Mouse (Mus musculus) layer of hippocampus, adult 18-20 months (tissue): ENCODE measurements around the gene Ccl3. TPM values are rescaled to one million over a fixed set of nuclear protein-coding genes. Genes with fewer than 3 reads are reported as not detected.

ENCODE experiments used
- DNase-seq, 2 experiments: peaks; one replicate each; pipeline ENCODE4 v3.0.0; 2022; ENCODE audit warnings: low spot score in 2 of 2
- long read RNA-seq: library from polyadenylated mRNA; stranded (forward); transcript quantifications from one replicate; pipeline ENCODE4 v2.0.0, GENCODE M21; 2021
- total RNA-seq, 2 experiments: library from RNA; stranded (reverse); gene quantifications; 2 replicates each; pipeline ENCODE4 v1.2.3; 2021

Ccl3 gene
- not detected for total RNA-seq
- long read RNA-seq: 0 reads

DNA sequence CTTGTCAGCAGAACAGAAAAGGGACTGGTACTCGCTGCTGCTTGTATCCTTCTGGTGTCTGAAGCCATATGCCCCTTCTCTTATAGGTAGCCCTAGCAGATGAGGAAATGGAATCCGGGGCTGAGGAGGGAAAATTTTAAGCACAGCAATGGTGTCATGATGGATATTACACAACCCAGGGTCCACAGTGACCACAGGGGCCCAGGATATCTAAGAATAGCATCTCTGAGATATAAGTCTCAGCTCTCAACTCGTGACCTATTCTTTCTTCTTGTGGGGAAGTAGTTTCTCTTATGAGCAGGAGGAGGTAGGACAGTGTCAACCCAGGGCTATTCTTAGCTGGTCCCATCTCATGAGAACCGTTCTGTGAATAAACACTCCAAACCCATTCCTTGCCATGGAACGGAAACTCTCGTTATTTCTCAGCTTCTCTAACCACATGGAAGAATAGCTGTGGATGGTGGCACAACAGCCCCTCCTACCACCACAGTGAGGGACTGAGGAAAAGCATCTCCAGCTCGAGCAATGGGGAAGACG, at the start of gene Ccl3:
TSS of gene Ccl3 (minus strand) at position 51 of the 537 bp plus-strand sequence.
- no peak for DNase-seq

DNA sequence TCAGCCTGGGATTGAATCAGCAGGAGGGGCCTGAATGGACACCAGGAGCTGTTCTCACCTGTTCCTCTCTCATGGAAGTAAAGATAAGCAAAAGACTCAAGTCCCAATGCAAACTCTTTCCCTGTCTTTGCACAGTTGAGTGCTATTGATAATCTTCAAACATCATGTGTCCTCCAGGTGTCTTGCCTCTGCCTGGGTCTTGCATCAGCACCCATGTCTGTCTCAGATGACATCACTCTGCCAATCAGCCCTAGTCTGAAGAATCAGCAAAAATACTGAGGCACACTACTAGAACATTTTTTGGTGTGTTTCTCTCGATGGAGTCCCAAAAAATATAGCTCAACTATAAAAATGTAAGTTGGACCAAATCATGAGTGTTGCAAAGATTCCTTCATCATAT, 42.9 kb upstream of the Ccl3 start:
- DNase-seq: no peak

DNA sequence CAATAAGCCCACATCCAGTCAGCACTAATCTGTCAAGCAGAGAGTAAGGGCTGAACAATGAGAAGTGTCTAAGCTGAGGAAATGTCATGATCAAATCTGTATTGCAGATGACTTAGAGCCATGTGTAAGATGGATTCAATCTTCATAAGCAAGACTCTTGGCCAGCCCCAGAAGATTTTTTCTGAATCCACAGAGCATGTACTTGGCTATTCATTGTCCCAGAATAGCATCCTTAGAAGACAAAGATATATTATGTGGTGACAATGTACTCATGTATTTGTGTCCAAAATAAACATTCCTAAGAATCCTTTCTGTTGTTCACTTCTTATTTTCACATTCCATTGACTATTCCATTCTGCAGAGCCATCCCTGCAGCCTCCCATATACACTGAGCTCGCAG, 40.8 kb upstream of the Ccl3 start:
- no peak for DNase-seq

DNA sequence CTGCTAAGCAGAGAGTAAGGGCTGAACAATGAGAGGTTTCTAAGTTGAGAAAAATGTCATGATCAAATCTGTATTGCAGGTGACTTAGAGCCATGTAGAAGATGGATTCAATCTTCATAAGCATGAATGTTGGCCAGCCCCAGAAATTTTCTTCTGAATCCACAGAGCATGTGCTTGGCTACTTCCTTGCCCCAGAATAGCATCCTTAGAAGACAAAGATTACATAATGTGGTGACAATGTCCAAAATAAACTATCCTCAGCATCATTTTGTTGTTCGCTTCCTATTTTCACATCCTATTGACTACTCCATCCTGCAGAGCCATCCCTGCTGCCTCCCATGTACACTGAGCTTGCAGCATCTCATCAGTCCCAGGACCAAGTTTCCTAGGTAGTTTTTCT, 26.5 kb upstream of the Ccl3 start:
- DNase-seq: no peak

DNA sequence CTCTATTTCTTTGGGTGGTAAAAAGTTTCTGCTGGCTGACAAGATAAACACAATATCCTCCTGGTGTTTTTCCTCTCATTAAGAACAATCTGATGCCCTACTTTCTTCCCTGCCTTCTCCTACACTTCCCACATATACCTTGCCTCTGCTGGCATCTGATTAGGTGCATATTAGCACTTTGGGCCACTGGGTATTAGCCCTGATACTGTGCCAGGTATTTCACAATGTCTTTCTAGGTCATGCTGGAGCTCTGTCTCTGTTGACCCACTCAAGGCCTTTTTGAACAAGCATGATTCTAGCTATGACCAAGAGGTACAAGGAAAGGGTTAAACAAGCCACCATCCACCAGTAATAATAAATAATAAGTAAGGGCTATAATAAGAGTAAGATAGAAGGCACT, 22.6 kb upstream of the Ccl3 start:
- no peak for DNase-seq

DNA sequence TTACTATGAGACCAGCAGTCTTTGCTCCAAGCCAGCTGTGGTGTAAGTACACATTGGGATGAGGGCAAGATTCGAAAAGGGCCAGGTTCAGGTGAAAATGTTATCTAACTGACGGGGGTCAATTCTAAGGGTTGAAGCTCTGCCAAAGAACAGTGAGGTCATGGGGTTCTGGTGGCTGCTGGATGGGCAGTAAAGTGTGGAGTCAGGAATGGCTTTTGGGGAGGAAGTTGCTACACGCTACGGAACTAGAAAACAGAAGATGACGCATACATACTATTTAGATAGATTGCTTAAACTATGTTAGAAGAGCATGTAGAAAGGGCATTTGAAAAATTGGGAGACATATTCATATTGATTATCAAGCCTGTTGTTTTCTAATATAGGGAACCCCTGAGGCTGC, 14.4 kb upstream of the Ccl3 start:
- no peak for DNase-seq

DNA sequence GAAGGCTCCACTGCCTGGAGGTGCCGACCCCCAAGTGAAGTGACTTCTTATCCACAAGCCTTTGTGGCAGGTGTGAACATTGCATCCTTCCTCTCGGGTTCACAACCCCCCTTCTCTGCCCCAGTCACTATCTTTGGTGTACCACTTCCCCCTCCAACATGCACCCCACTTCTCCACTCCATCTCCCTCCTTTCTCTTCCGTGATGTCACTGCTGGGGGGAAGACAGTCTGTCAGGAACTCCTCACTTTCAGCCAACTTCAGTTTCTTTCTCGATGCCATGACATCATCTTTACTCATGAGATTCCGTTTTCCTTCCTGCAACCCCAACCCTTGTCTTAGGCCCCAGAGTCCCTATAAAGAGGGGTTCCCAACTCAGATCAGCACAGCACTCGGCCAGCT, 13.0 kb upstream of the Ccl3 start, which contains the start of gene Ccl4:
TSS of gene Ccl4 (plus strand) at position 381 of the 400 bp plus-strand sequence.
- DNase-seq: no peak

DNA sequence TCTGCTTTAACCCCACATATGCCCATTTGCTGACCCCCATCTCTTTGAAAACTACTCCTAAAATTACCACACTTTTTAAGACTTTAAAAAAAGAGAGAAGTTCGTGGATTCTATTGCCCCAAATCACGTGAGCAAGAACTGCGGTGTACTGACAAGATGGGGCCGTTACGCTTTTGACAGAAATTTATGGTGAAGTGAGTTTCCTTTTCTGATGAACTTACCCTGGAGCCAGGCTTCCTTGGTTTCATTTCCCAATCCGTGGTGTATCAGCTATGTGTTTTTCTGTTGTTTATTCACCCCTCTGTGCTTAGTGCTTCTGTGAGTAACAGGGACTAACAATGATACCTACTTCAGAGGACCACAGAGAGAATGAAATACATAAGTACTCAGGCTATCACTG, 9.6 kb upstream of the Ccl3 start:
- no peak for DNase-seq

DNA sequence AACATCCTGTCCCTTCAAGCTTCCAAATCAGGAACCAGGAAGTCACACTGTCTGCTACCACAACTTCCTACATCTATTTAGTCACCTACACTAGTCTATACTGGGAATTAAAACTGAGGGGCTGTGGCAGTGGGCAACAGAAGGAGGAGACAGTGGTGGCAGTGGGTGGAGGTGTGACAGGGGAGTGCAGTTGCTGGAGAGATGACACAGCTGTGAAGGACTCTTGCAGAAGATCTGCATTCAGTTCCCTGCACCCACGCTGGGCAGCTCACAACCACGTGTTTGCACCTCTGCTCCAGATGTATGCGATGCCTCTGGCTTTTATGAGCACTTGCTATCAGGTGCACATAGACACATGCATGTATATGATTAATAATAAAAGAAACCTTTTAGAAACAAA, 8.4 kb upstream of the Ccl3 start:
- DNase-seq: no peak

DNA sequence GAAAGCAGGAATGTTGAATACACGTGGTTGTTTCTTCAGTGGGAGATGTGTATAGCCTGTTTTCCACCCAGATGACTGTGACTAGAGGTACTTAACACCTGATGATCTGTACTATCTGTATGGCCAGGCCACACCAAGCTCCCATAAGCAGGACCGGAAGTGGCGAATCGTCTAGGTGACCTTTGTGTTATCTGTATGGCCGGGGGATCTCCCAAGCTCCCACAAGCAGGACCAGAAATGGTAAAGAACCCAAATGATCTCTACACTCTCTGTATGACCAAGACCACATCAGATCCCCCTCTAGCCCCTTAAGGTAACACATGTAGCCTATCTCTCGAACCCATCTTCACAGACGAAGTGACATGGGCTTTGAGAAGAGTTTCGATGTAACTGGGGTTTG, 5.5 kb upstream of the Ccl3 start:
- DNase-seq: no peak

DNA sequence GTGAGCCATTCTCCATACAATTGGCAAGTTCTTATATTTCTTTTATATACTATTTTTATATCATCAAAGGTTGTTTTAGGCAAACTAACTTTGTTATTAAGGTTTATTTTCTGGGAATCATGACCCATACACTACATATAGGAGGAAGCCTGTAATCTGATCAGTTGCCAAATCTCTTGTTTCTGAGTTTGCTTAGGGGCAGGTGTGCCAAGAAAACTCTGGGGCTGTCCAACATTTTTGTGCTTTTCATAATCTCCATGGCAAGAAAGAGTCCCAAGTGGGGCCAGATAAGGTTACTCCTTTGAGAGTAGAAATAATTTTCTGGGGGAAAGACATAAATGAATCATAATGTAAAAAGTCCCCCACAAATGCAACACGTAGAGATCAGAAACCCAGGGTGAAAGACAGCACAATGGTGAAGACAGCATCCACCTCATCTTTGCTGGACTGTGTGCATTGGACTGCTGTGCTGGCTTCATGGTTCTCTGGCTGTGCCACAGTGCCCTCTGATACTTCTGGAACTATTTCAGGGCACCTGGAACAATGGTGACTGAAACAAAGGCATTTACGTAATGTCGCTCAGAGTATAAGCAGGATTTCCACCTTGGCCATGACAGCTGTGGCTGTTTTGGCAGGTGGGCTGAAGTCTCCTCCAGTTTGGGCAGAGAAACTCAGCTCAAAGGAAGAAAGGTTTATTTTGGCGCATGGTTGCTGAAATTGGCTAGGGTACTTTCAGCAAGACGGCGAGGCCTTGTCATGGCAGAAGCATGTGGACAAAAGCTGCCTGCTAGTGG, 2.6 kb downstream of the Ccl3 start:
- no peak for DNase-seq

DNA sequence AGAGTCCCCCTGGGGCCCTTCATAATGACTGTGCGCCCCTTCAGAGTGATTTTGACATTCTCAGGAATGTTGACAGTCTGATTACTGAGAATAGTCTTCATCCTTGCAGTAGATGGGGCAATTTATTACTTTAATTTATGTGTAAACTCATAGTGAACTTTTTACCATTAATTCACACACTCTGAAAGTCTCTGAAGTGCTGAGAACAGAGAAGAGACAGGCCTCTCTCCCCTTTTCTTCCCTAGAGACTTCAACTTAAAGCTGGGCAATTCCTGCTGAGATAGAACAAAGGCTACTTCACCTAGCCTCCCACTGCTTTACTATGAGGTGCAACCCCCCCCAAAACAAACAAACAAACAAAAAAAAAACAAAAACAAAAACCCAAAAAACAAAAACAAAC, 3.6 kb downstream of the Ccl3 start, which contains the start of gene Rpl9-ps1:
TSS of gene Rpl9-ps1 (minus strand) at position 101 of the 400 bp plus-strand sequence.
- DNase-seq: no peak

DNA sequence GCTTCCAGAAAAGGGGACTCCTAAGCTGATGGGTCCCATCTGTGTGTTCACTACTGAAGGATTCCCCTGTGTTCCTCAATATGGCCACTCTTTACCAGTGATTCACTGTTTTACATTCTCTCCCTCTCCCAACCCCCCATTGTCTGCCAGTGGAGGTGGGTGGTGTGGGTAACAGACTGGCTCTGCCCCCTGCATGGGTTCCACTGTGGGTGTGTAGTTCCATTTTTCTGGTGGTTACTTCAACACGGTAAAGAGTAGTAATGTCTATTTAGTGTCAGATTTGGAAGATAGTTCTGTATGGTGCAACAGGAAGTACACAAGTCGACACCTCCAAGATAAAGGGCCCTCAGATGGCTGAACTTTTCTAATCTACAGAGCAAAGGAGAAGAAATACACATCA, 7.9 kb downstream of the Ccl3 start:
- DNase-seq: no peak

DNA sequence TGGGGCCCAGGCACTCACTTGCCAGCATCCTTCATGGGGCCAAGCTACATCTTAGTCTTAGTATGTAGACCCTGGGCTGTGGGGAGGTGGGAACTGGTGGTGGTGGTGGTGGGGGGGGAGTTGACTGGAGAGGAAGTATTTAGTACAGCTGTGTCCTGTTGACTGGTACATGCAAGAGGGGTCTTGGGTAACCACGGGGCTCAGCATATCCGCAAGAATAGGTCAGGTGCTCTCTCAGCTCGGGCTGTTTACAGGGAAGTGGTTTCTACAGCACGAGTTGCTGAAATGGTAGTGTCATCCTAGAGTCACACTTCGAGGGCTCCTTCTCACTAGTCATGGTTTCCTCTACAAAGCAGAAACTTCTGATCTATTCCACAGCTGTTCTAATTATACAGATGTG, 9.0 kb downstream of the Ccl3 start:
- DNase-seq: no peak

DNA sequence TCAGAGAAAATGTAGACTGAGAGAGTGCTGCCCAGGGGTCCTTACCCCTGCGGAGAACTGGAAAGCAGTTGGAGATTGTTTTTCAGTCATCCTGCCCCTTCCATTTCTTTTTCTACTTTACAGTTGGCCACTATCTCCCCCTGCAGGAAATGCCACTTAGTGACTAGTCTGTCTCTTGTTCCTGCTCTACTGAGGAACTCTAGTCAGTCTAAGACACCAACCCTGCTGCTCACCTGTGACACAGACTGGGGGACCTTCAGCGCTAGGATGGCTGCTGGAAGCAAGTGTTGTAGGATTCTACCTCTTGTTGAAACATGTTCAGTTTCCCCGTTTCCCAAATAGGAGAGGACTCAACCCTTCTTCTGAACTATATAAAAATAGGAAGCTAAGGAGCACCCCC, 9.6 kb downstream of the Ccl3 start:
- no peak for DNase-seq

DNA sequence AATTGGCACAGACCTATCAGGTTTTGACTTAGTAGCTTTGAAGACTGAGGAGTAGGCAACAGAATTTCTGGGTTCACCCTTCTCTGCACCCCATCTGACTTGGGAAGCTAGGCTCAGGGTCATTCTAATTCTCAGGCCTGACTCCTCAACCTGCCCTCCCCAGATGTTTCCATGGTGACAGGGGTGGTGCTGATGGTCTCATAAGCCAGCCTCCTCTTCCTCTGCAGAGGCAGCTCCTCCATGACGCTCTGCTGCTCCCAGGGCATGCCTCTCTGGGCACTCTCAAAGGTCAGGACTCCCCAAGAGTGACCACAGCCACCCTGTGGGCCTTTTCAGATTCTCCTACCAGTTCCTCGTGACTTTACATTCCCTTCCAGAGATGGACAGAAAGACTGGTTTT, 10.2 kb downstream of the Ccl3 start:
- no peak for DNase-seq

DNA sequence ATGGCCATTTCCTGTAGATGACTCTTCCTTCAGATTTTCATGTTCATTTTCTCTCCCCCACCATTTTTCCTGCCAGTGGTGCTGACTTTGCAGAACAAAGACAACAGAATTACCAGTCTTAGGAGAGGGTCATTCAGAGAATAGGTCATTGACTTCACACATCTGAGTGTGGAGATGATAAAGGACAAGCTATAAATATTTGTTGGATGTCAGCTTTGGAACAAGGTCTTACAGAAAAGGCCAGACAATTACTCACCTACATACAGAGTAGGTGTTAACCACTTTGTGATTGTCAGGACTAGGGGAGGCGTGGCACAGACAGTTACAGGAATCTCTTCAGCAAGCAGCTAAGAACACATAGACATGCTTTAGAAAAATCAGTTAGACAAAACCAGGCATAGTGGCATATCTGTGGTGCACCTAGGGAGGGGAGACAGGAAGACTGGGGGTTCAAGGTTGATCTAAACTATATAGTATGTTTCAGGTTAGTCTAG, 12.4 kb downstream of the Ccl3 start:
- no peak for DNase-seq

DNA sequence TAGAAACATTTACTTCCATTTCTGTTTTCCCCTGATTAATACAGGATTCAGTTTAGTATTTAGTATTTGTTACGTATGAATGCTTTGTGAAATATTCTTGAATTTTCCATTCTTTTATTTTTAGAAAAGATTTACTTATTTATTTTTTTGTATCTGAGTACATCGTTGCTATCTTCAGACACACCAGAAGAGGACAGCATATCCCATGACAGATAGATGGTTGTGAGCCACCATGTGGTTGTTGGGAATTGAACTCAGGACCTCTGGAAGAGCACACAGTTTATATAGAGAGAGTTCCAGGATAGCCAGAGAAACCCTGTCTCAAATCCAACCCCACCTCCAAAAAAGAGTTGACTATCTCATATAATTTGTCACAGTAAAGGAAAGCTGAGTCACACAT, 14.3 kb downstream of the Ccl3 start:
- no peak for DNase-seq

DNA sequence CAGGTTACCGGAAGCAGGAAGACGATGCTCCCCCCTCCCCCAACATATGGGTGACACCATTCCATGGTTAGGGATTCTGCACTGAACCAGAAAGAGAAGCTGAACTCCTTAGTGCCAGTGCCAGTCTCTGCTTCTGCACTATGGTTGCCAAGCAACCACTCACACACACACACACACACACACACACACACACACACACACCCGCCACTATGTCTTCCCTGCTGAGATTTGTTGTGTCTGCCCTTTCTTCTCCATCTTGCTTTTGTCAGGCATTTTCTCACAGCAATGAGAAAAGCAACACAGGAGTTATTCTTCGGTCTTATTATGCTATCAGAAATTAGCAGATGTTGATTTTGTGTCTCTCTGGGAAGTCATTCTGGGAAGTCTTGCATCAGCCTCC, 14.7 kb downstream of the Ccl3 start:
- no peak for DNase-seq

DNA sequence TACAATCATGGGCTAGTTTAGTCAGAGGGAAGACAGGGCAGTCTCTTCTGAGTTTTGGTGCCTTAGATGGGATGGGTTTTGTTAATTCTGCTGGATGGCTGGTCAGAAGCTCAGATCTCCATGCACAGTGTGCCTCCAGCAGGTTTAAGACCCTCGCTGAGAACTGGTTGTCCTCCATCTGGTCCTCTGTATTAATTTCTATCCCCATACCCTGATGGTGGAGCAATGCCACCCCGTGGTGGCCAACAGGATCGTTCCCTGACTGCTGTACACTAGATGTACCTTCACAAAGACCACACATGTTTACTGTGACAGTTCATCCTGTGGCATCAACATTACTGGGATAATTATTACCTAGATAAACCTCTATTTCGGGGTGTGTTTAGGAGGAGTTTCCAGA, 16.4 kb downstream of the Ccl3 start:
- DNase-seq: no peak

DNA sequence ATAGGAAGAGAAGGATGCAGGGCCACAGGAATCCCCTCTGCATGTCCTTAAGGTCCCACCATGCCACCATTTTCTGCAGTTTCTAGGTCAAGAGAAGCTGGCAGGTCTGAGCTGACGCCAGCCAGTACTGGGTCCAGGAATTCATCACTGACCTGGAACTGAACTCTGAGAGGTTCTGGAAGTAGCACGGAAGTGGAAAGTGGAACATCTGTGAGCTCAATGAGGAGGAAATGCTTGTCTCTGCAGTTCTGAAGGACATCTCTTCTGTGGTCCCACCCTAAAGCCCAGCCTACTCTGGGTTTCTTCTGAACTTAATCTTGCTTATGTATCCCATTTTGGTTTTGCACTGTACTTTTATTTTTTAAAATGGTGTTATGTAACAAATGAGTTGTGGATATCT, 18.1 kb downstream of the Ccl3 start:
- DNase-seq: no peak

DNA sequence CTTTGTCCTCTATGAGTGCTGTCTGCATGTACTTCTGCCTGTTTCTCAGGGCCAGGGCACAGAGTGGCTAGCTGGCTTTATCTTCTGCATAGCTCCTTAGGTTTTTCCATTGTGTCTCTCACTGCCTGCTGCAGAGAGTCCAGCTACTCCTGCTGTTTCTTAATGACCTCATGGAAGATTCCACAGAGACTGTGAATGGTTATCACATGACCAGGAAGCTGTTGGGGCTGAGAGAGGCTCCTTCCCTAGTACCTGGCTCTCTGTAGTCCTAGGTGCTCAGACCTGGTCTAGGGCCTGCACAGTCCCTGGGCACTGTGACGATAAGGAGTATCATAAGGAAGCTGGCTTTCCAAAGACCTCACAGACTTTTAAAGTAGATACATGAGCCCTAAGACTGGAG, 18.5 kb downstream of the Ccl3 start:
- no peak for DNase-seq

DNA sequence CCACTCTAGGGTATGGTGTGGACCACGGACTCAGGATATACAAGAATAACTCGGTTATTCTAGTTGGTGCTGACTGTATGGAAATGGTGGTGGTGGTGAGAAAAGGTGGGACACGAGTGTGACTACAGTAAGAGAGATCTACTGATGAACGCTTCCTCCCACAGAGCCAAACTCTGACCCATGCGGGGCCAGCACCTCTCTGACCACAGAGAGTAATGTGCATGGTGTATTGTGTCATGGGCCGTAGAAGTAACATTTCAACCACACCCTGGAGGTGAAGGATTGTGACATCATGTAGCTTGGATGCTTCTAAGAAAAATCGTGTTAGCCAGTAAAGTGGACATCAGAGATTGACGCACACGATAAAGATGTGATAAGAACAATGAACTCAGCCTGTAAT, 20.3 kb downstream of the Ccl3 start:
- no peak for DNase-seq
